Mouse (Mus musculus) bone marrow macrophage, adult 2 months (primary cell): ENCODE data around the gene Ptgr1.

Source experiments
- CTCF ChIP-seq: IDR thresholded peaks from 2 replicates; pipeline ENCODE4 v1.5.1; 2012; ENCODE audit warnings: low read depth, mild to moderate bottlenecking, low read length, moderate library complexity
- POLR2A ChIP-seq: IDR thresholded peaks from 2 replicates; pipeline ENCODE4 v1.6.1; 2012; ENCODE audit warnings: mild to moderate bottlenecking, low read depth, low read length, borderline replicate concordance

DNA sequence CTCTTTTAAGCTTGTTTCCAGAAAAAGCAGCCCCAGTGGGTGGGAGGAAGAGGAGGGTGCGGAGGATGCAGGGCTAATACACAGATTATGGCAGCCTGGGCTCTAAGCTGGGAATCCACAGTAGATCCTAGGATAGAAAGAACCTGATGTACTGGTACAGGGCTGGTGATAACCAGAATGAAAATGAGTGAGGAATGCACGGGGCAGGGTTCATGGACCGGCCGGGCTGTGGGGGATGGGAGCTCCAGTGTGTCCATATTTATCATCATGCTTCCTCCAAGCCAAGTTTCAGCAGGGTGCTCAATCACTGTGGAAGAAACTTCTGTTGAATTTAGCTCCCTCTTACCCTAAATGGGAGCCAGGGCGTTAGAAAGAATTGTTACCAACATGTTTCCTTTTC is 10.2 kb upstream of the Ptgr1 start:
- TF ChIP-seq POLR2A: no peak
- TF ChIP-seq CTCF: no peak
